Mouse (Mus musculus) layer of hippocampus, postnatal 10 days (tissue): ENCODE measurements around the gene Arhgef3. TPM values are rescaled to one million over a fixed set of nuclear protein-coding genes. Genes with fewer than 3 reads are reported as not detected.

Source experiments
- DNase-seq, 2 experiments: peaks; one replicate each; pipeline ENCODE4 v3.0.0; 2021; ENCODE audit warnings: low spot score in 2 of 2
- total RNA-seq, 2 experiments: library from RNA; stranded (reverse); gene quantifications; 2 replicates each; pipeline ENCODE4 v1.2.3; 2021

Gene Arhgef3
- total RNA-seq, 2 experiments from 2014 or later, result 34.4 to 35.7 TPM

GRCm38 (mm10) chr14:27301768-27302499, 187.2 kb downstream of the Arhgef3 start:
- peak in 1 of 2 experiments; percentile 22 for DNase-seq

- DNase-seq, result no peak
Observed at GRCm38 (mm10) chr14:27303294-27303693, 188.6 kb downstream of the Arhgef3 start.

GRCm38 (mm10) chr14:27304408-27304807, 189.7 kb downstream of the Arhgef3 start:
- no peak for DNase-seq

- no peak for DNase-seq
Observed at GRCm38 (mm10) chr14:27308761-27309160, 194.1 kb downstream of the Arhgef3 start.

GRCm38 (mm10) chr14:27310559-27311242, 196.0 kb downstream of the Arhgef3 start:
- DNase-seq, result no peak

GRCm38 (mm10) chr14:27312380-27312779, 197.7 kb downstream of the Arhgef3 start:
- no peak for DNase-seq

- DNase-seq, result no peak
Observed at GRCm38 (mm10) chr14:27315737-27316136, 201.0 kb downstream of the Arhgef3 start.

- no peak for DNase-seq
Observed at GRCm38 (mm10) chr14:27317146-27317545, 202.4 kb downstream of the Arhgef3 start.

- no peak for DNase-seq
Observed at GRCm38 (mm10) chr14:27319386-27319785, 204.7 kb downstream of the Arhgef3 start.

- DNase-seq, result no peak
Observed at GRCm38 (mm10) chr14:27322041-27322440, 207.3 kb downstream of the Arhgef3 start.

- no peak for DNase-seq
Observed at GRCm38 (mm10) chr14:27324689-27325088, 210.0 kb downstream of the Arhgef3 start.

GRCm38 (mm10) chr14:27325537-27325936, 210.8 kb downstream of the Arhgef3 start:
- no peak for DNase-seq

GRCm38 (mm10) chr14:27327862-27328261, 213.2 kb downstream of the Arhgef3 start:
- DNase-seq, result no peak

GRCm38 (mm10) chr14:27328952-27329351, 214.3 kb downstream of the Arhgef3 start:
- DNase-seq, result no peak

- no peak for DNase-seq
Observed at GRCm38 (mm10) chr14:27331490-27332035, 216.9 kb downstream of the Arhgef3 start.

GRCm38 (mm10) chr14:27332359-27332987, 217.8 kb downstream of the Arhgef3 start:
- DNase-seq, result peak; percentile 43 to 46

GRCm38 (mm10) chr14:27335331-27336207, 220.9 kb downstream of the Arhgef3 start:
- DNase-seq, result peak; percentile 72 to 81

GRCm38 (mm10) chr14:27336208-27337114, 221.8 kb downstream of the Arhgef3 start:
- peak; percentile 37 to 42 for DNase-seq

- no peak for DNase-seq
Observed at GRCm38 (mm10) chr14:27337156-27337555, 222.5 kb downstream of the Arhgef3 start.
